Mouse (Mus musculus): ENCODE results near the gene Ube2i.
"Not testable (repeated sequence)": the region's sequence is repeated elsewhere in the genome, so short reads cannot be mapped to it uniquely, and the experiment has no call there.

Ube2i gene

GRCm38 (mm10) chr17:25253760-25254159 lies 20.7 kb downstream of the Ube2i start:
- DNase-seq (ENCODE audit: low read depth in 1 of 2, low spot score in 2 of 2), result no peak

GRCm38 (mm10) chr17:25252643-25253042 lies 21.8 kb downstream of the Ube2i start:
- no peak for DNase-seq (ENCODE audit: low read depth in 1 of 2, low spot score in 2 of 2)

- DNase-seq (ENCODE audit: low read depth in 1 of 2, low spot score in 2 of 2), result no peak
Measured at GRCm38 (mm10) chr17:25250181-25250835, 24.1 kb downstream of the Ube2i start.

- no peak for DNase-seq (ENCODE audit: low read depth in 1 of 2, low spot score in 2 of 2)
Measured at GRCm38 (mm10) chr17:25248033-25248750, 26.2 kb downstream of the Ube2i start.

- DNase-seq (ENCODE audit: low read depth in 1 of 2, low spot score in 2 of 2), result no peak
Measured at GRCm38 (mm10) chr17:25244239-25244638, 30.2 kb downstream of the Ube2i start.

- DNase-seq (ENCODE audit: low read depth in 1 of 2, low spot score in 2 of 2), result no peak
Measured at GRCm38 (mm10) chr17:25243131-25243780, 31.2 kb downstream of the Ube2i start.

GRCm38 (mm10) chr17:25239695-25240636 lies 34.5 kb downstream of the Ube2i start, which contains the start of the genes Gnptg and Tsr3:
Gene Gnptg, minus strand, starts transcription at chr17:25240124.
Gene Tsr3, plus strand, starts transcription at chr17:25240170.
- DNase-seq (ENCODE audit: low read depth in 1 of 2, low spot score in 2 of 2), result peak; percentile 29 to 65

- no peak for DNase-seq (ENCODE audit: low read depth in 1 of 2, low spot score in 2 of 2)
Measured at GRCm38 (mm10) chr17:25235635-25236034, 38.8 kb downstream of the Ube2i start.

- not testable (repeated sequence) for DNase-seq (ENCODE audit: low read depth in 1 of 2, low spot score in 2 of 2)
Measured at GRCm38 (mm10) chr17:25231621-25232020, 42.8 kb downstream of the Ube2i start.

- DNase-seq (ENCODE audit: low read depth in 1 of 2, low spot score in 2 of 2), result no peak
Measured at GRCm38 (mm10) chr17:25230700-25231099, 43.7 kb downstream of the Ube2i start.

GRCm38 (mm10) chr17:25230014-25230655 lies 44.3 kb downstream of the Ube2i start:
- not testable (repeated sequence) for DNase-seq (ENCODE audit: low read depth in 1 of 2, low spot score in 2 of 2)

- DNase-seq (ENCODE audit: low read depth in 1 of 2, low spot score in 2 of 2), result no peak
Measured at GRCm38 (mm10) chr17:25227991-25228390, 46.4 kb downstream of the Ube2i start.

- no peak for DNase-seq (ENCODE audit: low read depth in 1 of 2, low spot score in 2 of 2)
Measured at GRCm38 (mm10) chr17:25225659-25226058, 48.8 kb downstream of the Ube2i start.

GRCm38 (mm10) chr17:25224586-25225222 lies 49.7 kb downstream of the Ube2i start:
- DNase-seq (ENCODE audit: low read depth in 1 of 2, low spot score in 2 of 2), result no peak

GRCm38 (mm10) chr17:25222951-25223601 lies 51.3 kb downstream of the Ube2i start:
- DNase-seq (ENCODE audit: low read depth in 1 of 2, low spot score in 2 of 2), result no peak

- DNase-seq (ENCODE audit: low read depth in 1 of 2, low spot score in 2 of 2), result not testable (repeated sequence)
Measured at GRCm38 (mm10) chr17:25222504-25222940, 51.9 kb downstream of the Ube2i start.

- DNase-seq (ENCODE audit: low read depth in 1 of 2, low spot score in 2 of 2), result no peak
Measured at GRCm38 (mm10) chr17:25221821-25222503, 52.5 kb downstream of the Ube2i start.

GRCm38 (mm10) chr17:25220746-25221145 lies 53.7 kb downstream of the Ube2i start:
- DNase-seq (ENCODE audit: low read depth in 1 of 2, low spot score in 2 of 2), result no peak

Data from monocyte, adult 2 months (primary cell).